Mouse (Mus musculus) embryonic facial prominence, embryonic 15.5 days (tissue): ENCODE measurements around the gene Cdyl. TPM values are rescaled to one million over a fixed set of nuclear protein-coding genes. Genes with fewer than 3 reads are reported as not detected.

ENCODE experiments used
- ATAC-seq: fragments of 200-750 bp; cut with Nextera tagmentation; 2 replicates; pipeline ENCODE4 v1.8.0; 2017; ENCODE audit warnings: low read depth, moderate TSS enrichment; ENCODE audit not compliant: insufficient number of reproducible peaks, low FRiP score, low TSS enrichment
- H3K27ac ChIP-seq: fragments of 300-500 bp; sonication (generic); replicated peaks from 2 replicates; pipeline ENCODE4 v1.5.1; 2015; ENCODE audit warnings: mild to moderate bottlenecking, inconsistent platforms
- H3K27me3 ChIP-seq: fragments of 300-500 bp; sonication (generic); 2 replicates; pipeline ENCODE4 v1.6.1; 2015; ENCODE audit warnings: inconsistent platforms
- H3K36me3 ChIP-seq: fragments of 300-500 bp; sonication (generic); 2 replicates; pipeline ENCODE4 v1.6.1; 2015; ENCODE audit warnings: mild to moderate bottlenecking, inconsistent platforms
- H3K4me1 ChIP-seq: fragments of 300-500 bp; sonication (generic); 2 replicates; pipeline ENCODE4 v1.6.1; 2015; ENCODE audit warnings: inconsistent platforms
- H3K4me2 ChIP-seq: fragments of 300-500 bp; sonication (generic); replicated peaks from 2 replicates; pipeline ENCODE4 v1.6.1; 2015; ENCODE audit warnings: mild to moderate bottlenecking, inconsistent platforms
- H3K4me3 ChIP-seq: fragments of 300-500 bp; sonication (generic); replicated peaks from 2 replicates; pipeline ENCODE4 v1.5.1; 2015; ENCODE audit warnings: mild to moderate bottlenecking, inconsistent platforms
- H3K9ac ChIP-seq: fragments of 300-500 bp; sonication (generic); 2 replicates; pipeline ENCODE4 v1.6.1; 2015; ENCODE audit warnings: inconsistent platforms
- H3K9me3 ChIP-seq: fragments of 300-500 bp; sonication (generic); replicated peaks from 2 replicates; pipeline ENCODE4 v1.6.1; 2016; ENCODE audit warnings: inconsistent platforms
- WGBS: fragments of 180-500 bp; shearing (Covaris S2); methylation state at CpG from one replicate; pipeline ENCODE4 v1.1.7; 2015; 5-methylcytosine and 5-hydroxymethylcytosine counted together
- polyA plus RNA-seq: library from polyadenylated mRNA; unstranded; fragments of >200 nt; fragmentation: Nextera tagmentation; extraction: Ambion mirVana; gene quantifications from 2 replicates; pipeline ENCODE4 v1.2.1, GENCODE M21; 2015

The Cdyl gene
- polyA plus RNA-seq, 1 experiment from 2014 or later, result 13.5 TPM

- Histone ChIP-seq H3K27me3 (no peaks in the 10 kb centered on the region), H3K4me1 (peaks cover 14% of the 10 kb centered on the region; the same call in 1 of the 2 replicates), H3K9ac (no peak overlapping the region), H3K4me3 (no peak overlapping the region), H3K36me3 (no peaks in the 10 kb centered on the region), H3K9me3 (no peaks in the 10 kb centered on the region), H3K27ac (no peak overlapping the region), H3K4me2 (no peak overlapping the region)
- WGBS, result 73% methylated on average over 5 of the region's 5 CpGs
- ATAC-seq, result no peak
Observed at GRCm38 (mm10) chr13:35879519-35879918, 219.9 kb downstream of the Cdyl start.

- Histone ChIP-seq H3K4me1 (peaks cover 22% of the 10 kb centered on the region; the same call in 1 of the 2 replicates), H3K9me3 (no peaks in the 10 kb centered on the region), H3K9ac (no peak overlapping the region), H3K36me3 (no peaks in the 10 kb centered on the region), H3K4me3 (no peak overlapping the region), H3K27ac (no peak overlapping the region; the same call in 1 of the 2 replicates), H3K4me2 (no peak overlapping the region), H3K27me3 (no peaks in the 10 kb centered on the region)
- ATAC-seq, result no peak
- WGBS, result 50% methylated on average over 6 of the region's 6 CpGs
Observed at GRCm38 (mm10) chr13:35880555-35881046, 221.0 kb downstream of the Cdyl start.

- Histone ChIP-seq H3K36me3 (no peaks in the 10 kb centered on the region), H3K4me3 (no peak overlapping the region), H3K4me1 (peaks cover 18% of the 10 kb centered on the region; the same call in 1 of the 2 replicates), H3K9me3 (no peaks in the 10 kb centered on the region), H3K4me2 (no peak overlapping the region), H3K27me3 (no peaks in the 10 kb centered on the region), H3K9ac (no peak overlapping the region), H3K27ac (no peak overlapping the region)
- 33% methylated on average over 15 of the region's 15 CpGs for WGBS
- no peak for ATAC-seq
Observed at GRCm38 (mm10) chr13:35886121-35886725, 226.6 kb downstream of the Cdyl start.

GRCm38 (mm10) chr13:35892866-35893265, 233.2 kb downstream of the Cdyl start:
- H3K27me3 ChIP-seq, result no peaks in the 10 kb centered on the region
- H3K9me3 ChIP-seq, result 0 out of 2 replicates have a peak, but pooled peaks cover 2% of the 10 kb centered on the region
- H3K27ac ChIP-seq, result no peak overlapping the region
- no peak overlapping the region for H3K9ac ChIP-seq
- WGBS, result 70% methylated on average over 3 of the region's 3 CpGs
- peaks cover 13% of the 10 kb centered on the region; the same call in 1 of the 2 replicates for H3K36me3 ChIP-seq
- H3K4me2 ChIP-seq, result no peak overlapping the region
- H3K4me1 ChIP-seq, result no peaks in the 10 kb centered on the region
- H3K4me3 ChIP-seq, result no peak overlapping the region
- no peak for ATAC-seq

- peak overlapping the region; percentile 63 for H3K4me2 ChIP-seq
- no peak overlapping the region for H3K27ac ChIP-seq
- 0 out of 2 replicates have a peak, but pooled peaks cover 3% of the 10 kb centered on the region for H3K36me3 ChIP-seq
- no peaks in the 10 kb centered on the region for H3K9me3 ChIP-seq
- peak overlapping the region; percentile 65 for H3K4me3 ChIP-seq
- H3K27me3 ChIP-seq, result no peaks in the 10 kb centered on the region
- under 1% methylated on average over 13 of the region's 13 CpGs for WGBS
- H3K4me1 ChIP-seq, result 0 out of 2 replicates have a peak, but pooled peaks cover 4% of the 10 kb centered on the region
- no peak for ATAC-seq
- H3K9ac ChIP-seq, result peak overlapping the region; percentile 48
Observed at GRCm38 (mm10) chr13:35905378-35905777, 245.7 kb downstream of the Cdyl start.

- Histone ChIP-seq H3K9me3 (no peaks in the 10 kb centered on the region), H3K4me3 (peak within 1 kb of the TSS; percentile 65), H3K4me2 (peak within 1 kb of the TSS; percentile 63), H3K4me1 (0 out of 2 replicates have a peak, but pooled peaks cover 4% of the 10 kb centered on the region), H3K27me3 (no peaks in the 10 kb centered on the region), H3K36me3 (0 out of 2 replicates have a peak, but pooled peaks cover 3% of the 10 kb centered on the region), H3K9ac (peak within 1 kb of the TSS; percentile 48), H3K27ac (0 out of 2 replicates have a peak within 1 kb of the TSS, but pooled peaks have one; percentile 22)
- under 1% methylated on average over 32 of the region's 35 CpGs for WGBS
- peak; percentile 100 for ATAC-seq
Observed at GRCm38 (mm10) chr13:35905879-35906481, 246.3 kb downstream of the Cdyl start, which contains the start of gene Rpp40. TSS of gene Rpp40 (minus strand) at chr13:35906359.

- Histone ChIP-seq H3K9me3 (no peaks in the 10 kb centered on the region), H3K9ac (no peak overlapping the region), H3K27me3 (no peaks in the 10 kb centered on the region), H3K4me2 (no peak overlapping the region), H3K4me3 (no peak overlapping the region), H3K4me1 (0 out of 2 replicates have a peak, but pooled peaks cover 1% of the 10 kb centered on the region), H3K36me3 (no peaks in the 10 kb centered on the region), H3K27ac (no peak overlapping the region)
- WGBS, result 90% methylated on average over 1 of the region's 1 CpGs
- no peak for ATAC-seq
Observed at GRCm38 (mm10) chr13:35911476-35911875, 251.8 kb downstream of the Cdyl start.

Other genes with a start within 250 kb of the Cdyl start
- 14.3 and 15.7 TPM in 2 replicates for gene Rpp40, start 246.5 kb downstream of the Cdyl start, polyA plus RNA-seq